Mouse (Mus musculus): ENCODE results near the gene Vps53. TPM values are rescaled to one million over a fixed set of nuclear protein-coding genes. Genes with fewer than 3 reads are reported as not detected.
"Not testable (repeated sequence)": the region's sequence is repeated elsewhere in the genome, so short reads cannot be mapped to it uniquely, and the experiment has no call there.

Vps53 gene
- polyA plus RNA-seq, 1 experiment from 2014 or later, result 34.5 TPM

DNA sequence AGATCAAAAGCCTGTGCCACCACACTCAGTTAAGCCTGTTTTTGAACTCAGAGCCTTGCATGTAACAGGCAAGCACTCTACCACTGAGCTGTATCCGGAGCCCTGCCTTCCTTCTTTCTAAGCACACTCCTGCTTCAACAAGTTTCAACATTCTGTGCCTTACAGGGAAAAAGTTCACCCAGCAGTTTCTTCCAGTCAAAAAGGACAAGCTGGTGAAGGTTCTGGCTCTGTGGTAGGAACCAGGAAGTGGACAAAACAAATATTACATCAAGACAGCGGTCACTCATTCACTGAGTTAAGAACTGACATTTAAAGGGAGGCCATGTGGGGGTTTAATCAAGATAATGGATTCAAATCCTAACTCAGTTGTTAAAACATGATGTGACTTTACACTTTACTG, 35.6 kb upstream of the Vps53 start:
- peaks cover 48% of the 10 kb centered on the region for H3K36me3 ChIP-seq (ENCODE audit: insufficient read depth)
- peak overlapping the region; percentile 1; the same call in 1 of the 2 replicates for H3K9ac ChIP-seq
- 76% methylated on average over 2 of the region's 2 CpGs for WGBS
- no peaks in the 10 kb centered on the region for H3K27me3 ChIP-seq (ENCODE audit: insufficient read depth, low read length)
- H3K4me2 ChIP-seq, result no peak overlapping the region
- no peak for TF ChIP-seq CTCF (IDR thresholded peaks at IDR 0.05; ENCODE audit: low read depth)
- H3K27ac ChIP-seq (ENCODE audit: low read depth), result 0 out of 2 replicates have a peak overlapping the region, but pooled peaks have one; percentile 18
- H3K4me3 ChIP-seq (ENCODE audit: low read depth, low read length), result no peak overlapping the region
- H3K9me3 ChIP-seq (ENCODE audit: low read depth, low read length), result no peaks in the 10 kb centered on the region
- no peak for DNase-seq
- H3K4me1 ChIP-seq (ENCODE audit: insufficient read depth), result 0 out of 2 replicates have a peak, but pooled peaks cover 8% of the 10 kb centered on the region
- ATAC-seq (ENCODE audit: insufficient read depth), result no peak

GRCm38 (mm10) chr11:76213841-76214240, 34.4 kb upstream of the Vps53 start:
- 0 out of 2 replicates have a peak, but pooled peaks cover 8% of the 10 kb centered on the region for H3K4me1 ChIP-seq (ENCODE audit: insufficient read depth)
- no peaks in the 10 kb centered on the region for H3K9me3 ChIP-seq (ENCODE audit: low read depth, low read length)
- no peak overlapping the region for H3K4me2 ChIP-seq
- H3K36me3 ChIP-seq (ENCODE audit: insufficient read depth), result peaks cover 55% of the 10 kb centered on the region
- no peak for ATAC-seq (ENCODE audit: insufficient read depth)
- 88% methylated on average over 5 of the region's 5 CpGs for WGBS
- H3K27ac ChIP-seq (ENCODE audit: low read depth), result no peak overlapping the region
- H3K9ac ChIP-seq, result no peak overlapping the region
- no peak for DNase-seq
- no peaks in the 10 kb centered on the region for H3K27me3 ChIP-seq (ENCODE audit: insufficient read depth, low read length)
- no peak overlapping the region for H3K4me3 ChIP-seq (ENCODE audit: low read depth, low read length)
- no peak for TF ChIP-seq CTCF (IDR thresholded peaks at IDR 0.05; ENCODE audit: low read depth)

GRCm38 (mm10) chr11:76211595-76211994, 32.1 kb upstream of the Vps53 start:
- not testable (repeated sequence) for H3K27me3 ChIP-seq (ENCODE audit: insufficient read depth, low read length); H3K9me3 ChIP-seq (ENCODE audit: low read depth, low read length); ATAC-seq (ENCODE audit: insufficient read depth); H3K9ac ChIP-seq; H3K4me1 ChIP-seq (ENCODE audit: insufficient read depth); DNase-seq; H3K4me2 ChIP-seq; H3K4me3 ChIP-seq (ENCODE audit: low read depth, low read length); H3K27ac ChIP-seq (ENCODE audit: low read depth)
- WGBS, result 96% methylated on average over 4 of the region's 6 CpGs
- peaks cover 77% of the 10 kb centered on the region for H3K36me3 ChIP-seq (ENCODE audit: insufficient read depth)

GRCm38 (mm10) chr11:76210228-76210985, 31.0 kb upstream of the Vps53 start:
- no peak for TF ChIP-seq CTCF (IDR thresholded peaks at IDR 0.05; ENCODE audit: low read depth)

DNA sequence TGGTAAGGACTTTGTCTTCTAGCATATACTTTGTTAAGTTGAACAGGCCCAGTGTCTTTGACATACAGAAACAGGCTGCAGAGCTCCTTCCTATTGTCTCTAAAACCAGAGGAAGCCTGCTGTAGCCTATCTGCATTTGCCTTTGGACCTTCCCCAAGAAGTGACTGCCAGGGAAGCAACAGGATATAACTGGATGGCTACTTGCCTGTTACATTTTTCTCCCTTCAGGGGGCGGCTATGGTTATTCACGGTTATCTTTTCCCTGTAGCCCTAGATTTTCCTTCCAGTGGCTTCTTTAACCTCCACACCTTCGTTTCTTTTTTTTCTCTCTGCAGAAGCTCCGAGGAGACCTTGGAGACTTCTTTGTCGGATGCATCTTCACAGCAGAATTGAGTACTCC, 27.3 kb upstream of the Vps53 start:
- no peak overlapping the region for H3K27ac ChIP-seq (ENCODE audit: low read depth)
- no peaks in the 10 kb centered on the region for H3K9me3 ChIP-seq (ENCODE audit: low read depth, low read length)
- H3K27me3 ChIP-seq (ENCODE audit: insufficient read depth, low read length), result no peaks in the 10 kb centered on the region
- ATAC-seq (ENCODE audit: insufficient read depth) (no peak), DNase-seq (no peak)
- WGBS, result 83% methylated on average over 5 of the region's 5 CpGs
- no peak for TF ChIP-seq CTCF (IDR thresholded peaks at IDR 0.05; ENCODE audit: low read depth)
- no peak overlapping the region for H3K4me3 ChIP-seq (ENCODE audit: low read depth, low read length)
- peaks cover 4% of the 10 kb centered on the region for H3K4me1 ChIP-seq (ENCODE audit: insufficient read depth)
- no peak overlapping the region for H3K4me2 ChIP-seq
- no peak overlapping the region for H3K9ac ChIP-seq
- peaks cover 64% of the 10 kb centered on the region for H3K36me3 ChIP-seq (ENCODE audit: insufficient read depth)

More at GRCm38 (mm10) chr11:76210228-76210985, 31.0 kb upstream of the Vps53 start:
- Histone ChIP-seq H3K4me2 (no peak overlapping the region), H3K4me3 (ENCODE audit: low read depth, low read length) (no peak overlapping the region), H3K9me3 (ENCODE audit: low read depth, low read length) (no peaks in the 10 kb centered on the region), H3K9ac (no peak overlapping the region), H3K4me1 (ENCODE audit: insufficient read depth) (no peaks in the 10 kb centered on the region), H3K27me3 (ENCODE audit: insufficient read depth, low read length) (no peaks in the 10 kb centered on the region), H3K27ac (ENCODE audit: low read depth) (no peak overlapping the region), H3K36me3 (ENCODE audit: insufficient read depth) (peaks cover 84% of the 10 kb centered on the region)
- 62% methylated on average over 13 of the region's 13 CpGs for WGBS
- DNase-seq, result no peak
- no peak for ATAC-seq (ENCODE audit: insufficient read depth)

GRCm38 (mm10) chr11:76201761-76202674, 22.6 kb upstream of the Vps53 start:
- no peaks in the 10 kb centered on the region for H3K27me3 ChIP-seq (ENCODE audit: insufficient read depth, low read length)
- peak overlapping the region; percentile 80 for H3K9ac ChIP-seq
- TF ChIP-seq CTCF (IDR thresholded peaks at IDR 0.05; ENCODE audit: low read depth), result no peak
- WGBS, result under 1% methylated on average over 89 of the region's 90 CpGs
- H3K27ac ChIP-seq (ENCODE audit: low read depth), result peak overlapping the region; percentile 71; the same call in 1 of the 2 replicates
- ATAC-seq (ENCODE audit: insufficient read depth), result peak; percentile 99
- no peaks in the 10 kb centered on the region for H3K9me3 ChIP-seq (ENCODE audit: low read depth, low read length)
- peaks cover 20% of the 10 kb centered on the region; the same call in 1 of the 2 replicates for H3K36me3 ChIP-seq (ENCODE audit: insufficient read depth)
- peak overlapping the region; percentile 77 for H3K4me2 ChIP-seq
- peak; percentile 92 for DNase-seq
- peaks cover 4% of the 10 kb centered on the region for H3K4me1 ChIP-seq (ENCODE audit: insufficient read depth)
- peak overlapping the region; percentile 78 for H3K4me3 ChIP-seq (ENCODE audit: low read depth, low read length)

Data from lung, embryonic 14.5 days (tissue).